Mouse (Mus musculus): ENCODE results near the gene Peg3.

DNA sequence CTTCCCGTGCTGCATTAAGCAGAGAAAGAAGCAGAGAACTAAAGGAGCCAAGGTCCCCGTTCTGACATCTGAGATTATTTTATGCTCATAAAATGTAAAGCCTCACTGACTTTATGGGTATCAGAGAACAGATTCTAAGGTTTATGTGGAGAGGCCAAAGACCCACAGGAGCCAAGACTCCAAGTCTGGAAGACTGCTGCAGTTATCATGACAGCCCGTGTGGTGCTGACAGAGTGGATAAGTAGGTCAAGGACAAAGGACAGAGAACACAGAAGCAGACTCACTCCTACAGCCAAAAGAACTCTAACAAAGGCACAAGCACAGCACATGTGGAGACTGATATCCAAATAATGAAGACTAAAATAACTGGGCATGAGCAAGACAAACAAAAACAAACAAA, 63.5 kb downstream of the Peg3 start:
- TF ChIP-seq ETS1 (IDR thresholded peaks at IDR 0.05; ENCODE audit: low read depth, low read length) (no peak), CTCF (IDR thresholded peaks at IDR 0.05 in 2 of 3, conservative IDR thresholded peaks at IDR 0.05 in 1 of 3; ENCODE audit: control insufficient read depth in 1 of 3, insufficient read depth in 1 of 3, low read depth in 2 of 3, low read length in 3 of 3, poor library complexity in 1 of 3, severe bottlenecking in 1 of 3) (no peak), E2F4 (IDR thresholded peaks at IDR 0.05; ENCODE audit: borderline replicate concordance, low read depth, low read length) (no peak), RAD21 (IDR thresholded peaks at IDR 0.05; ENCODE audit: low read depth, low read length) (no peak), ZC3H11A (IDR thresholded peaks at IDR 0.05; ENCODE audit: low read depth, low read length) (no peak), MYB (IDR thresholded peaks at IDR 0.05; ENCODE audit: low read depth, low read length) (no peak), EP300 (IDR thresholded peaks at IDR 0.05; ENCODE audit: low read depth in 1 of 2, low read length in 2 of 2) (no peak), GABPA (IDR thresholded peaks at IDR 0.05; ENCODE audit: low read depth, low read length) (no peak)

Measured in MEL (cell line).